Comparison of ENCODE assay signal across 9 mouse cellular contexts in genomic region chr7:28917503-28918426, GRCm38 (mm10). TPM values are rescaled to one million over a fixed set of nuclear protein-coding genes. Genes with fewer than 3 reads are reported as not detected.
DNase-seq lines count a peak whose midpoint lies in the region; ATAC-seq and TF ChIP-seq lines count a peak whose summit lies in the region.
"Had no signal": no experiment of that assay in that cellular context is flagged by ENCODE, and none has a peak within 500 bp of the region (broad histone marks: within the 10 kb centered on the region; RNA-seq: fewer than 3 reads in every experiment).

No protein-coding gene starts in this region.

- H3K4me3 ChIP-seq in heart, embryonic 16.5 days (ENCODE audit: low read length), result no peak overlapping the region
- H3K4me3 ChIP-seq in lung, embryonic 16.5 days (ENCODE audit: low read length), result no peak overlapping the region
- H3K4me3 ChIP-seq in testis, adult 2 months (ENCODE audit: control insufficient read depth, low read depth, low read length), result no peak overlapping the region

- DNase-seq in heart, adult 18-20 months, result peak; percentile 74 to 80
- DNase-seq in heart, adult 8-10 months (ENCODE audit: low spot score), result no peak
- peak; percentile 78 for DNase-seq in brain, adult 2 months (ENCODE audit: low read depth, low spot score)
- DNase-seq in kidney, postnatal 4 days, result peak; percentile 74 to 81

- H3K36me3 ChIP-seq in heart, embryonic 16.5 days (ENCODE audit: control insufficient read depth, insufficient read depth), result peaks cover 53% of the 10 kb centered on the region
- H3K36me3 ChIP-seq in lung, embryonic 16.5 days (ENCODE audit: control insufficient read depth, insufficient read depth, low read length), result peaks cover 37% of the 10 kb centered on the region
- no peaks in the 10 kb centered on the region; the same call in 1 of the 2 replicates for H3K36me3 ChIP-seq in testis, adult 2 months (ENCODE audit: control insufficient read depth, insufficient read depth, low read length)

- WGBS in heart, embryonic 16.5 days, result 58% methylated on average over 10 of the region's 10 CpGs
- WGBS in lung, embryonic 16.5 days, result 43% methylated on average over 10 of the region's 10 CpGs

- no peaks in the 10 kb centered on the region for H3K9me3 ChIP-seq in heart, embryonic 16.5 days (replicated peaks; ENCODE audit: control insufficient read depth, low read length)
- H3K9me3 ChIP-seq in lung, embryonic 16.5 days (ENCODE audit: control insufficient read depth, low read length), result no peaks in the 10 kb centered on the region
- H3K9me3 ChIP-seq: G1E had no signal

- TF ChIP-seq POLR2A in testis, adult 2 months (IDR thresholded peaks at IDR 0.05; ENCODE audit: control insufficient read depth, low read depth, low read length), result no peak

- no peak for ATAC-seq in heart, embryonic 16.5 days (replicated peaks; ENCODE audit: extremely low read depth, insufficient read depth, low FRiP score)
- ATAC-seq in lung, embryonic 16.5 days (ENCODE audit: low read depth), result peak; percentile 84
- ATAC-seq in megakaryocyte progenitor cell, adult 5-6 weeks (replicated peaks; ENCODE audit: poor library complexity), result no peak

- H3K4me1 ChIP-seq in heart, embryonic 16.5 days (ENCODE audit: control insufficient read depth, insufficient read depth, low read length), result peaks cover 53% of the 10 kb centered on the region
- peaks cover 47% of the 10 kb centered on the region for H3K4me1 ChIP-seq in lung, embryonic 16.5 days (replicated peaks; ENCODE audit: control insufficient read depth, insufficient read depth, low read length)
- H3K4me1 ChIP-seq in testis, adult 2 months (ENCODE audit: control insufficient read depth, insufficient read depth, low read length), result no peaks in the 10 kb centered on the region; the same call in 1 of the 2 replicates

- peak overlapping the region; percentile 74 for H3K27ac ChIP-seq in heart, embryonic 16.5 days (ENCODE audit: low read length)
- H3K27ac ChIP-seq in lung, embryonic 16.5 days (ENCODE audit: low read length), result peak overlapping the region; percentile 53
- peak overlapping the region; percentile 5; the same call in 1 of the 2 replicates for H3K27ac ChIP-seq in testis, adult 2 months (ENCODE audit: control insufficient read depth, insufficient read depth, low read depth, low read length)

- no peaks in the 10 kb centered on the region for H3K27me3 ChIP-seq in heart, embryonic 16.5 days (ENCODE audit: control insufficient read depth, insufficient read depth, low read length)
- H3K27me3 ChIP-seq in lung, embryonic 16.5 days (ENCODE audit: control insufficient read depth, insufficient read depth, low read depth, low read length), result no peaks in the 10 kb centered on the region; the same call in 1 of the 2 replicates
- no peaks in the 10 kb centered on the region for H3K27me3 ChIP-seq in testis, adult 2 months (ENCODE audit: control insufficient read depth, insufficient read depth, low read length)

- H3K4me2 ChIP-seq in heart, embryonic 16.5 days (ENCODE audit: low read depth, low read length), result no peak overlapping the region
- no peak overlapping the region for H3K4me2 ChIP-seq in lung, embryonic 16.5 days (ENCODE audit: low read depth, low read length)

- no peak for TF ChIP-seq CTCF in testis, adult 2 months (IDR thresholded peaks at IDR 0.05; ENCODE audit: control insufficient read depth, insufficient read depth, insufficient replicate concordance, low read depth, low read length)

- 0 out of 2 replicates have a peak overlapping the region, but pooled peaks have one; percentile 4 for H3K9ac ChIP-seq in heart, embryonic 16.5 days (ENCODE audit: low read length)
- no peak overlapping the region for H3K9ac ChIP-seq in lung, embryonic 16.5 days (ENCODE audit: low read length)

RNA-seq across cellular contexts. Expression of gene Capn12, which starts 36.5 kb away (rescaled TPM):
- total RNA-seq in heart, adult 18-20 months (2021), result under 1 TPM; 0.31 to 0.35 TPM
- total RNA-seq in heart, adult 8-10 months (2022), result under 1 TPM; 0.12 to 0.32 (median 0.23) TPM
- 0.41 and 0.42 TPM in 2 replicates for polyA plus RNA-seq in heart, embryonic 16.5 days (2015; fragmentation: Nextera tagmentation; extraction: Ambion mirVana)
- polyA plus RNA-seq in lung, embryonic 16.5 days (2015; fragmentation: Nextera tagmentation; extraction: Ambion mirVana), result 0.43 and 0.49 TPM in 2 replicates
- polyA plus RNA-seq in testis, adult 2 months (2012; rRNA removed), result 0.14 and 0.17 TPM in 2 replicates
- total RNA-seq in megakaryocyte progenitor cell, adult 5-6 weeks (2015), result not detected in 2 replicates
- total RNA-seq in megakaryocyte progenitor cell, adult 5-6 weeks (2017), result 0.24 TPM in 1 of 2 replicates, not detected in the other

RNA-seq across cellular contexts. Expression of gene Actn4, which starts 44.4 kb away (rescaled TPM):
- total RNA-seq in heart, adult 18-20 months (2021), result 10 to 100 TPM; 64.7 to 66.4 TPM
- 10 to 100 TPM; 57.8 to 82.0 (median 75.8) TPM for total RNA-seq in heart, adult 8-10 months (2022)
- polyA plus RNA-seq in heart, embryonic 16.5 days (2015; fragmentation: Nextera tagmentation; extraction: Ambion mirVana), result 260 and 301 TPM in 2 replicates
- 313 and 319 TPM in 2 replicates for polyA plus RNA-seq in lung, embryonic 16.5 days (2015; fragmentation: Nextera tagmentation; extraction: Ambion mirVana)
- polyA plus RNA-seq in testis, adult 2 months (2012; rRNA removed), result 73.9 and 77.5 TPM in 2 replicates
- total RNA-seq in megakaryocyte progenitor cell, adult 5-6 weeks (2015), result 86.4 and 87.2 TPM in 2 replicates
- 47.1 and 49.5 TPM in 2 replicates for total RNA-seq in megakaryocyte progenitor cell, adult 5-6 weeks (2017)

RNA-seq across cellular contexts. Expression of gene Lgals7, which starts 54.1 kb away (rescaled TPM):
- total RNA-seq in heart, adult 18-20 months (2021), result 1 to 10 TPM in 1 of 2 experiments, under 1 TPM in 1; 0.93 to 1.8 TPM
- total RNA-seq in heart, adult 8-10 months (2022), result 1 to 10 TPM in 1 of 4 experiments, not detected in 3; 1.3 TPM
- 1.5 and 2.1 TPM in 2 replicates for polyA plus RNA-seq in heart, embryonic 16.5 days (2015; fragmentation: Nextera tagmentation; extraction: Ambion mirVana)
- polyA plus RNA-seq in lung, embryonic 16.5 days (2015; fragmentation: Nextera tagmentation; extraction: Ambion mirVana), result 1.0 and 2.8 TPM in 2 replicates
- 1.4 and 1.7 TPM in 2 replicates for polyA plus RNA-seq in testis, adult 2 months (2012; rRNA removed)
- 0.52 TPM in 1 of 2 replicates, not detected in the other for total RNA-seq in megakaryocyte progenitor cell, adult 5-6 weeks (2015)
- total RNA-seq in megakaryocyte progenitor cell, adult 5-6 weeks (2017), result not detected in 2 replicates

Comparison
In these comparisons a context has a peak if more than half of its experiments do, and no peak if none do; other contexts are left out.
1. H3K27ac ChIP-seq: peak in every context shown above with its lines; median percentile 74 in heart, embryonic 16.5 days; 53 in lung, embryonic 16.5 days; 5 in testis, adult 2 months.